Mouse (Mus musculus): ENCODE data around the gene Ppp4r1. TPM values are rescaled to one million over a fixed set of nuclear protein-coding genes. Genes with fewer than 3 reads are reported as not detected.

Gene Ppp4r1
- polyA plus RNA-seq, 1 experiment from 2014 or later: 53.5 TPM

GRCm38 (mm10) chr17:65884691-65885397 lies 102.5 kb downstream of the Ppp4r1 start:
- H3K9ac ChIP-seq (ENCODE audit: low read depth, low read length): peak overlapping the region; percentile 78
- H3K27ac ChIP-seq (ENCODE audit: low read depth, low read length): peak overlapping the region; percentile 97
- ATAC-seq (ENCODE audit: low FRiP score, low TSS enrichment): peak; percentile 99
- no peaks in the 10 kb centered on the region for H3K9me3 ChIP-seq (ENCODE audit: control insufficient read depth, low read length)
- under 1% methylated on average over 64 of the region's 67 CpGs for WGBS
- H3K36me3 ChIP-seq (ENCODE audit: control insufficient read depth, insufficient read depth, low read length): no peaks in the 10 kb centered on the region
- H3K27me3 ChIP-seq (ENCODE audit: control insufficient read depth, insufficient read depth, low read length): no peaks in the 10 kb centered on the region
- peaks cover 34% of the 10 kb centered on the region for H3K4me1 ChIP-seq (ENCODE audit: control insufficient read depth, insufficient read depth, low read length)
- H3K4me3 ChIP-seq (ENCODE audit: low read length): peak overlapping the region; percentile 67
- H3K4me2 ChIP-seq (replicated peaks; ENCODE audit: low read depth, low read length): peak overlapping the region; percentile 87

- no peaks in the 10 kb centered on the region for H3K36me3 ChIP-seq (ENCODE audit: control insufficient read depth, insufficient read depth, low read length)
- H3K4me1 ChIP-seq (ENCODE audit: control insufficient read depth, insufficient read depth, low read length): peaks cover 34% of the 10 kb centered on the region
- peak overlapping the region; percentile 78 for H3K9ac ChIP-seq (ENCODE audit: low read depth, low read length)
- 0% methylated on average over 11 of the region's 11 CpGs for WGBS
- ATAC-seq (ENCODE audit: low FRiP score, low TSS enrichment): no peak
- peak overlapping the region; percentile 67 for H3K4me3 ChIP-seq (ENCODE audit: low read length)
- no peaks in the 10 kb centered on the region for H3K27me3 ChIP-seq (ENCODE audit: control insufficient read depth, insufficient read depth, low read length)
- peak overlapping the region; percentile 87 for H3K4me2 ChIP-seq (replicated peaks; ENCODE audit: low read depth, low read length)
- H3K9me3 ChIP-seq (ENCODE audit: control insufficient read depth, low read length): no peaks in the 10 kb centered on the region
- H3K27ac ChIP-seq (ENCODE audit: low read depth, low read length): peak overlapping the region; percentile 97
These were observed 103.0 kb downstream of the Ppp4r1 start for GRCm38 (mm10) chr17:65885398-65885696.

- Histone ChIP-seq H3K36me3 (ENCODE audit: control insufficient read depth, insufficient read depth, low read length) (no peaks in the 10 kb centered on the region), H3K27ac (ENCODE audit: low read depth, low read length) (peak within 1 kb of the TSS; percentile 97), H3K9ac (ENCODE audit: low read depth, low read length) (peak within 1 kb of the TSS; percentile 78), H3K9me3 (ENCODE audit: control insufficient read depth, low read length) (no peaks in the 10 kb centered on the region), H3K4me3 (ENCODE audit: low read length) (peak within 1 kb of the TSS; percentile 67), H3K4me2 (replicated peaks; ENCODE audit: low read depth, low read length) (peak within 1 kb of the TSS; percentile 87), H3K27me3 (ENCODE audit: control insufficient read depth, insufficient read depth, low read length) (no peaks in the 10 kb centered on the region), H3K4me1 (ENCODE audit: control insufficient read depth, insufficient read depth, low read length) (peaks cover 34% of the 10 kb centered on the region)
- no peak for ATAC-seq (ENCODE audit: low FRiP score, low TSS enrichment)
- 5% methylated on average over 14 of the region's 14 CpGs for WGBS
These were observed 103.5 kb downstream of the Ppp4r1 start, which contains the start of gene Ralbp1 for GRCm38 (mm10) chr17:65885697-65886529. Gene Ralbp1, minus strand, starts transcription at chr17:65885798.

GRCm38 (mm10) chr17:65886571-65886970 lies 104.2 kb downstream of the Ppp4r1 start:
- Histone ChIP-seq H3K4me3 (ENCODE audit: low read length) (peak overlapping the region; percentile 67), H3K9me3 (ENCODE audit: control insufficient read depth, low read length) (no peaks in the 10 kb centered on the region), H3K36me3 (ENCODE audit: control insufficient read depth, insufficient read depth, low read length) (no peaks in the 10 kb centered on the region), H3K27me3 (ENCODE audit: control insufficient read depth, insufficient read depth, low read length) (no peaks in the 10 kb centered on the region), H3K4me1 (ENCODE audit: control insufficient read depth, insufficient read depth, low read length) (peaks cover 30% of the 10 kb centered on the region), H3K9ac (ENCODE audit: low read depth, low read length) (peak overlapping the region; percentile 78), H3K27ac (ENCODE audit: low read depth, low read length) (peak overlapping the region; percentile 97; the same call in 1 of the 2 replicates), H3K4me2 (replicated peaks; ENCODE audit: low read depth, low read length) (peak overlapping the region; percentile 87)
- WGBS: 52% methylated on average over 9 of the region's 9 CpGs
- no peak for ATAC-seq (ENCODE audit: low FRiP score, low TSS enrichment)

- ATAC-seq (ENCODE audit: low FRiP score, low TSS enrichment): no peak
- no peaks in the 10 kb centered on the region for H3K36me3 ChIP-seq (ENCODE audit: control insufficient read depth, insufficient read depth, low read length)
- H3K4me2 ChIP-seq (replicated peaks; ENCODE audit: low read depth, low read length): no peak overlapping the region
- 82% methylated on average over 5 of the region's 5 CpGs for WGBS
- no peaks in the 10 kb centered on the region for H3K27me3 ChIP-seq (ENCODE audit: control insufficient read depth, insufficient read depth, low read length)
- H3K9ac ChIP-seq (ENCODE audit: low read depth, low read length): no peak overlapping the region
- no peak overlapping the region for H3K27ac ChIP-seq (ENCODE audit: low read depth, low read length)
- peaks cover 10% of the 10 kb centered on the region for H3K4me1 ChIP-seq (ENCODE audit: control insufficient read depth, insufficient read depth, low read length)
- no peaks in the 10 kb centered on the region for H3K9me3 ChIP-seq (ENCODE audit: control insufficient read depth, low read length)
- no peak overlapping the region for H3K4me3 ChIP-seq (ENCODE audit: low read length)
These were observed 107.1 kb downstream of the Ppp4r1 start for GRCm38 (mm10) chr17:65889476-65889875.

Other genes starting within 250 kb of the Ppp4r1 start
- not detected in 2 replicates for gene Tmem232, start 241.8 kb upstream of the Ppp4r1 start, polyA plus RNA-seq (2014; fragmentation: Nextera tagmentation; extraction: Ambion mirVana)
- 190 and 201 TPM in 2 replicates for gene Vapa, start 169.0 kb upstream of the Ppp4r1 start, polyA plus RNA-seq (2014; fragmentation: Nextera tagmentation; extraction: Ambion mirVana)
- gene Txndc2, start 140.4 kb upstream of the Ppp4r1 start, polyA plus RNA-seq (2014; fragmentation: Nextera tagmentation; extraction: Ambion mirVana): not detected in 2 replicates
- 21.2 and 38.0 TPM in 2 replicates for gene Rab31, start 9.8 kb upstream of the Ppp4r1 start, polyA plus RNA-seq (2014; fragmentation: Nextera tagmentation; extraction: Ambion mirVana)
- 61.3 and 76.6 TPM in 2 replicates for gene Ralbp1, start 103.2 kb downstream of the Ppp4r1 start, polyA plus RNA-seq (2014; fragmentation: Nextera tagmentation; extraction: Ambion mirVana)
- gene Twsg1, start 168.7 kb downstream of the Ppp4r1 start, polyA plus RNA-seq (2014; fragmentation: Nextera tagmentation; extraction: Ambion mirVana): 84.6 and 146 TPM in 2 replicates

Data from kidney, embryonic 14.5 days (tissue).